Mouse (Mus musculus) kidney, adult 2 months (tissue): ENCODE data around the gene Samd8. TPM values are rescaled to one million over a fixed set of nuclear protein-coding genes. Genes with fewer than 3 reads are reported as not detected.

Source experiments
- DNase-seq: peaks from one replicate; pipeline ENCODE4 v3.0.0; 2021
- H3K27ac ChIP-seq: fragments of 200-500 bp; 2 replicates; pipeline ENCODE4 v1.5.1; 2012; ENCODE audit warnings: low read depth, low read length, control low read depth, inconsistent platforms; ENCODE audit not compliant: insufficient read depth
- H3K27me3 ChIP-seq: fragments of 200-500 bp; replicated peaks from 2 replicates; pipeline ENCODE4 v1.6.1; 2012; ENCODE audit warnings: mild to moderate bottlenecking, moderate library complexity, low read length, inconsistent platforms; ENCODE audit not compliant: control insufficient read depth, insufficient read depth
- H3K36me3 ChIP-seq: fragments of 200-500 bp; 2 replicates; pipeline ENCODE4 v1.6.1; 2012; ENCODE audit warnings: mild to moderate bottlenecking, moderate library complexity, low read length, inconsistent platforms; ENCODE audit not compliant: control insufficient read depth, insufficient read depth
- H3K4me1 ChIP-seq: fragments of 200-500 bp; 2 replicates; pipeline ENCODE4 v1.6.1; 2011; ENCODE audit warnings: low read length; ENCODE audit not compliant: control insufficient read depth, insufficient read depth
- H3K4me3 ChIP-seq: fragments of 200-500 bp; 2 replicates; pipeline ENCODE4 v1.5.1; 2011; ENCODE audit warnings: mild to moderate bottlenecking, low read depth, low read length, control low read depth; ENCODE audit not compliant: insufficient read depth
- CTCF ChIP-seq: fragments of 200-500 bp; conservative IDR thresholded peaks from 2 replicates; pipeline ENCODE4 v1.5.1; 2011; ENCODE audit warnings: low read depth, mild to moderate bottlenecking, control low read depth, low read length, moderate library complexity, mixed read lengths; ENCODE audit not compliant: insufficient read depth, insufficient read length
- POLR2A ChIP-seq: fragments of 200-500 bp; IDR thresholded peaks from one replicate; pipeline ENCODE4 v1.6.1; 2011; ENCODE audit warnings: low read depth, low read length, control low read depth
- WGBS: fragments of 180-500 bp; shearing (Covaris S2); methylation state at CpG from one replicate; pipeline ENCODE4 v1.1.7; 2018; 5-methylcytosine and 5-hydroxymethylcytosine counted together
- polyA plus RNA-seq: library from polyadenylated mRNA; depleted of rRNA; stranded (reverse); fragments of >200 nt; gene quantifications from 2 replicates; pipeline ENCODE4 v1.2.3, GENCODE M21; 2012

The Samd8 gene
- polyA plus RNA-seq, 1 experiment = 21.1 TPM

GRCm38 (mm10) chr14:21811301-21811700 is 61.0 kb downstream of the Samd8 start:
- Histone ChIP-seq H3K4me3 (no peak overlapping the region), H3K27ac (no peak overlapping the region), H3K27me3 (no peaks in the 10 kb centered on the region), H3K4me1 (peaks cover 4% of the 10 kb centered on the region; the same call in 1 of the 2 replicates), H3K36me3 (no peaks in the 10 kb centered on the region)
- no peak for TF ChIP-seq CTCF
- TF ChIP-seq POLR2A = no peak
- 87% methylated on average over 4 of the region's 4 CpGs for WGBS
- DNase-seq = no peak

GRCm38 (mm10) chr14:21811744-21812393 is 61.5 kb downstream of the Samd8 start:
- H3K27ac ChIP-seq = no peak overlapping the region
- H3K4me1 ChIP-seq = peaks cover 4% of the 10 kb centered on the region; the same call in 1 of the 2 replicates
- no peaks in the 10 kb centered on the region for H3K36me3 ChIP-seq
- H3K27me3 ChIP-seq = no peaks in the 10 kb centered on the region
- WGBS = 86% methylated on average over 10 of the region's 10 CpGs
- DNase-seq = no peak
- no peak overlapping the region for H3K4me3 ChIP-seq
- no peak for TF ChIP-seq POLR2A
- no peak for TF ChIP-seq CTCF

- WGBS = 21% methylated on average over 14 of the region's 14 CpGs
- DNase-seq = peak; percentile 83
Measured at GRCm38 (mm10) chr14:21812590-21813162, 62.3 kb downstream of the Samd8 start.

GRCm38 (mm10) chr14:21813216-21813615 is 62.9 kb downstream of the Samd8 start:
- Histone ChIP-seq H3K4me3 (no peak overlapping the region), H3K4me1 (peaks cover 4% of the 10 kb centered on the region; the same call in 1 of the 2 replicates), H3K27ac (no peak overlapping the region), H3K27me3 (no peaks in the 10 kb centered on the region), H3K36me3 (no peaks in the 10 kb centered on the region)
- WGBS = 60% methylated on average over 4 of the region's 4 CpGs
- DNase-seq = no peak
- TF ChIP-seq CTCF (no peak), POLR2A (no peak)

More at GRCm38 (mm10) chr14:21812590-21813162, 62.3 kb downstream of the Samd8 start:
- H3K4me3 ChIP-seq = no peak overlapping the region
- no peaks in the 10 kb centered on the region for H3K27me3 ChIP-seq
- no peak overlapping the region for H3K27ac ChIP-seq
- no peak for TF ChIP-seq POLR2A
- TF ChIP-seq CTCF = peak; percentile 74
- H3K4me1 ChIP-seq = peaks cover 4% of the 10 kb centered on the region; the same call in 1 of the 2 replicates
- no peaks in the 10 kb centered on the region for H3K36me3 ChIP-seq

GRCm38 (mm10) chr14:21813847-21814246 is 63.5 kb downstream of the Samd8 start:
- Histone ChIP-seq H3K4me1 (peaks cover 4% of the 10 kb centered on the region; the same call in 1 of the 2 replicates), H3K4me3 (no peak overlapping the region), H3K27me3 (no peaks in the 10 kb centered on the region), H3K27ac (no peak overlapping the region), H3K36me3 (no peaks in the 10 kb centered on the region)
- peak; percentile 33 for DNase-seq
- no peak for TF ChIP-seq POLR2A
- TF ChIP-seq CTCF = no peak
- WGBS = 74% methylated on average over 3 of the region's 3 CpGs

- Histone ChIP-seq H3K27ac (no peak overlapping the region), H3K27me3 (no peaks in the 10 kb centered on the region), H3K4me3 (no peak overlapping the region), H3K4me1 (peaks cover 4% of the 10 kb centered on the region; the same call in 1 of the 2 replicates), H3K36me3 (no peaks in the 10 kb centered on the region)
- no peak for DNase-seq
- WGBS = 93% methylated on average over 4 of the region's 4 CpGs
- no peak for TF ChIP-seq POLR2A
Measured at GRCm38 (mm10) chr14:21814606-21815005, 64.3 kb downstream of the Samd8 start.

- no peak for TF ChIP-seq CTCF
- TF ChIP-seq POLR2A = no peak
- Histone ChIP-seq H3K4me1 (peaks cover 4% of the 10 kb centered on the region; the same call in 1 of the 2 replicates), H3K4me3 (no peak overlapping the region), H3K36me3 (no peaks in the 10 kb centered on the region), H3K27ac (no peak overlapping the region), H3K27me3 (no peaks in the 10 kb centered on the region)
- no peak for DNase-seq
- 74% methylated on average over 3 of the region's 3 CpGs for WGBS
Measured at GRCm38 (mm10) chr14:21816255-21816654, 65.9 kb downstream of the Samd8 start.
